Mouse (Mus musculus): ENCODE measurements at regions not wholly inside any gene's neighbourhood (a gene's known extent, or its start where the extent isn't known, plus 50 kb on each side); places are given as distances from the start of the nearest gene placed in this dataset.
A peak's percentile ranks its signal among the peaks of the same experiment; 100 is the strongest.

DNA sequence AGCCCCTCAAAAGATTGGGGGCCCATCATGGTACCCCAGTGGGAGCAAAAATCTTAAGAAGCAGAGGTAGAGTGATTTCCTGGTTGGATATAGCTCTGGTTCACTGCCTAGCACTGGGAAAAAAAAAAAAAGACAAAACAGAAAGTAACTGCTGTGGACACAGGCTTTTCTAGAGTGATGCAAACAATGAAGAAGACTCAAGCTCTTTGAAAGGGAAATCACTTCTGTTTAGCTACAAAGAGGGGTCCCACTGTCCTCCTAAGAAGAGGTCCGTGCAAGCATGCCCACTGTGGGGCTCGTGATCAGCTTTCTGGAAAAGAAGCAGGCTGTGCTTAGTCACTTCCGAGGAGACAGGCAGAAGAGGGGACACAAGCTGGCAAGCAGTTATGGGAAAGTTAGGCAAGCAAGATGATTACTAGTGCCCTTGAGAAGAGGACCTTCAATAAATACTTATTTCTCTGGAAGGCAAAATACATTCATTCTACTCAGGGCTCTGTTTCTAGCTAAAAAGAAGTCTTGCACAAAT lies 166.9 kb upstream of the Esrrg start:
- no peak overlapping the region for H3K9ac ChIP-seq (ENCODE audit: low read length)
- 76% methylated on average over 3 of the region's 3 CpGs for WGBS

GRCm38 (mm10) chr1:187446511-187446910 lies 162.1 kb upstream of the Esrrg start:
- 78% methylated on average over 6 of the region's 6 CpGs for WGBS
- Histone ChIP-seq H3K4me2 (replicated peaks; ENCODE audit: low read depth) (no peak overlapping the region), H3K9me3 (ENCODE audit: control insufficient read depth, low read length) (no peaks in the 10 kb centered on the region), H3K4me3 (ENCODE audit: low read depth, low read length) (no peak overlapping the region), H3K9ac (ENCODE audit: low read length) (no peak overlapping the region), H3K27ac (replicated peaks) (no peak overlapping the region), H3K36me3 (ENCODE audit: control insufficient read depth, insufficient read depth, low read length) (no peaks in the 10 kb centered on the region), H3K4me1 (replicated peaks; ENCODE audit: control insufficient read depth, insufficient read depth) (no peaks in the 10 kb centered on the region), H3K27me3 (ENCODE audit: control insufficient read depth, insufficient read depth, low read length) (no peaks in the 10 kb centered on the region)
- TF ChIP-seq CTCF (IDR thresholded peaks at IDR 0.05; ENCODE audit: low read depth), result no peak
- TF ChIP-seq EP300 (optimal IDR thresholded peaks at IDR 0.05), result no peak
- DNase-seq (ENCODE audit: low spot score), result no peak
- ATAC-seq (ENCODE audit: low FRiP score, low TSS enrichment), result no peak

More for the DNA sequence above, 166.9 kb upstream of the Esrrg start:
- Histone ChIP-seq H3K4me1 (replicated peaks; ENCODE audit: control insufficient read depth, insufficient read depth) (no peaks in the 10 kb centered on the region), H3K4me3 (ENCODE audit: low read depth, low read length) (no peak overlapping the region), H3K36me3 (ENCODE audit: control insufficient read depth, insufficient read depth, low read length) (no peaks in the 10 kb centered on the region), H3K27me3 (ENCODE audit: control insufficient read depth, insufficient read depth, low read length) (no peaks in the 10 kb centered on the region), H3K9me3 (ENCODE audit: control insufficient read depth, low read length) (no peaks in the 10 kb centered on the region), H3K4me2 (replicated peaks; ENCODE audit: low read depth) (no peak overlapping the region), H3K27ac (replicated peaks) (no peak overlapping the region)
- TF ChIP-seq EP300 (optimal IDR thresholded peaks at IDR 0.05), result no peak
- TF ChIP-seq CTCF (IDR thresholded peaks at IDR 0.05; ENCODE audit: low read depth), result no peak
- DNase-seq (ENCODE audit: low spot score) (no peak), ATAC-seq (ENCODE audit: low FRiP score, low TSS enrichment) (no peak)

DNA sequence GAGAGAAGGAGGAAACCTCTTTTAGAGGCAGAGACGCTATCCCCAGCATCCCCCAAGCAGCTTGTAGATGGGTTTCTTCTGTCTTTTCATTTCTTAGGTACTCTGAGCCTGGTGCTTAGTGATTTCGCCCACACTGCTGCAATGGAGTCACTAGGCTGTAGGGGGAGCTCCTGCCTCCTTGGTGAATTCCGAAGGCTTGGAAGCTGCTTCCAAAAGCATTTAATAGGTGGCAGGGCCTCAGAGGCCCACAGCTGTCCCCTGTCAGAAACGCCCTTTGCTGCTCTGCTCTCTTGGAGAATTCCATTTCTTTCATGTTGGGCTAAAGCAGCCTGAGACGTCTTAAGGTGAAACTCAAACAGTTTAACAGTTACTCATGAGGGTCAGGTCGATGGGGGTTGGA lies 160.4 kb upstream of the Esrrg start:
- no peak overlapping the region for H3K4me3 ChIP-seq (ENCODE audit: low read depth, low read length)
- H3K9me3 ChIP-seq (ENCODE audit: control insufficient read depth, low read length), result no peaks in the 10 kb centered on the region
- no peak overlapping the region for H3K27ac ChIP-seq (replicated peaks)
- WGBS, result 18% methylated on average over 6 of the region's 6 CpGs
- H3K4me2 ChIP-seq (replicated peaks; ENCODE audit: low read depth), result no peak overlapping the region
- H3K36me3 ChIP-seq (ENCODE audit: control insufficient read depth, insufficient read depth, low read length), result no peaks in the 10 kb centered on the region
- H3K4me1 ChIP-seq (replicated peaks; ENCODE audit: control insufficient read depth, insufficient read depth), result no peaks in the 10 kb centered on the region
- TF ChIP-seq EP300 (optimal IDR thresholded peaks at IDR 0.05), result no peak
- peak; percentile 87 for TF ChIP-seq CTCF (IDR thresholded peaks at IDR 0.05; ENCODE audit: low read depth)
- ATAC-seq (ENCODE audit: low FRiP score, low TSS enrichment), result peak; percentile 21; the same call in 1 of the 2 replicates
- no peak overlapping the region for H3K9ac ChIP-seq (ENCODE audit: low read length)
- peak; percentile 69 for DNase-seq (ENCODE audit: low spot score)
- no peaks in the 10 kb centered on the region for H3K27me3 ChIP-seq (ENCODE audit: control insufficient read depth, insufficient read depth, low read length)

- H3K4me3 ChIP-seq (ENCODE audit: low read depth, low read length), result no peak overlapping the region
- DNase-seq (ENCODE audit: low spot score) (no peak), ATAC-seq (ENCODE audit: low FRiP score, low TSS enrichment) (no peak)
- no peaks in the 10 kb centered on the region for H3K27me3 ChIP-seq (ENCODE audit: control insufficient read depth, insufficient read depth, low read length)
- no peak overlapping the region for H3K4me2 ChIP-seq (replicated peaks; ENCODE audit: low read depth)
- H3K27ac ChIP-seq (replicated peaks), result no peak overlapping the region
- no peaks in the 10 kb centered on the region for H3K36me3 ChIP-seq (ENCODE audit: control insufficient read depth, insufficient read depth, low read length)
- TF ChIP-seq CTCF (IDR thresholded peaks at IDR 0.05; ENCODE audit: low read depth) (no peak), EP300 (optimal IDR thresholded peaks at IDR 0.05) (no peak)
- no peaks in the 10 kb centered on the region for H3K9me3 ChIP-seq (ENCODE audit: control insufficient read depth, low read length)
- H3K9ac ChIP-seq (ENCODE audit: low read length), result no peak overlapping the region
- H3K4me1 ChIP-seq (replicated peaks; ENCODE audit: control insufficient read depth, insufficient read depth), result no peaks in the 10 kb centered on the region
- WGBS, result 55% methylated on average over 3 of the region's 3 CpGs
These were observed 158.5 kb upstream of the Esrrg start for GRCm38 (mm10) chr1:187450106-187450505.

GRCm38 (mm10) chr1:187452189-187452588 lies 156.4 kb upstream of the Esrrg start:
- no peaks in the 10 kb centered on the region for H3K27me3 ChIP-seq (ENCODE audit: control insufficient read depth, insufficient read depth, low read length)
- H3K4me2 ChIP-seq (replicated peaks; ENCODE audit: low read depth), result no peak overlapping the region
- H3K27ac ChIP-seq (replicated peaks), result no peak overlapping the region
- H3K9ac ChIP-seq (ENCODE audit: low read length), result no peak overlapping the region
- 34% methylated on average over 6 of the region's 6 CpGs for WGBS
- DNase-seq (ENCODE audit: low spot score) (peak; percentile 53), ATAC-seq (ENCODE audit: low FRiP score, low TSS enrichment) (no peak)
- no peaks in the 10 kb centered on the region for H3K36me3 ChIP-seq (ENCODE audit: control insufficient read depth, insufficient read depth, low read length)
- no peak overlapping the region for H3K4me3 ChIP-seq (ENCODE audit: low read depth, low read length)
- H3K9me3 ChIP-seq (ENCODE audit: control insufficient read depth, low read length), result no peaks in the 10 kb centered on the region
- H3K4me1 ChIP-seq (replicated peaks; ENCODE audit: control insufficient read depth, insufficient read depth), result no peaks in the 10 kb centered on the region
- peak; percentile 79 for TF ChIP-seq CTCF (IDR thresholded peaks at IDR 0.05; ENCODE audit: low read depth)
- no peak for TF ChIP-seq EP300 (optimal IDR thresholded peaks at IDR 0.05)

DNA sequence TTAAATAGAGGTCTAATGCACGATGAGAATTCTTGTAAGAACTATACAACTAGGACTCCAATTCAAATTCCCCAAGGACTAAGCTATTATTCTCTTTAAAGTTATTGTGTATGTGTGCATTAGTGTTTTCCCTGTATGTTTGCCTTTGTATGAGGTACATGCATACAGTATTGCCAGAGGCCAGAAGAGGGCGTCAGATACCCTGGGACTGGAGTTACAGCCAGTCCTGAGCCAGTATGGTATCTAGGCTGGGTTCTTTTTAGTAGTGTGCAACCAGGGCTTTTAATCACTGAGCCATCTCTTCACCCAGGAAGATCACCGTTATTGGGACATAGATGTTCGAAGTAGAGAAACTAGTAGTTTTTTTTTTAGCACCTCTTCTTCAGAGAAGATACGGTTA lies 154.2 kb upstream of the Esrrg start:
- ATAC-seq (ENCODE audit: low FRiP score, low TSS enrichment), result no peak
- TF ChIP-seq EP300 (optimal IDR thresholded peaks at IDR 0.05) (no peak), CTCF (IDR thresholded peaks at IDR 0.05; ENCODE audit: low read depth) (peak; percentile 61)

More for the DNA sequence above, 154.2 kb upstream of the Esrrg start:
- H3K4me2 ChIP-seq (replicated peaks; ENCODE audit: low read depth), result no peak overlapping the region
- H3K9ac ChIP-seq (ENCODE audit: low read length), result no peak overlapping the region
- no peaks in the 10 kb centered on the region for H3K36me3 ChIP-seq (ENCODE audit: control insufficient read depth, insufficient read depth, low read length)
- no peaks in the 10 kb centered on the region for H3K9me3 ChIP-seq (ENCODE audit: control insufficient read depth, low read length)
- H3K4me3 ChIP-seq (ENCODE audit: low read depth, low read length), result no peak overlapping the region
- DNase-seq (ENCODE audit: low spot score), result peak; percentile 22
- WGBS, result 64% methylated on average over 5 of the region's 5 CpGs
- H3K27me3 ChIP-seq (ENCODE audit: control insufficient read depth, insufficient read depth, low read length), result no peaks in the 10 kb centered on the region
- no peaks in the 10 kb centered on the region for H3K4me1 ChIP-seq (replicated peaks; ENCODE audit: control insufficient read depth, insufficient read depth)
- H3K27ac ChIP-seq (replicated peaks), result no peak overlapping the region

Measured in stomach, postnatal 0 days (tissue).